Mouse (Mus musculus) gastrocnemius, postnatal 25 days (tissue): ENCODE measurements around the gene Gm11562. TPM values are rescaled to one million over a fixed set of nuclear protein-coding genes. Genes with fewer than 3 reads are reported as not detected.
"Not testable (repeated sequence)": the region's sequence is repeated elsewhere in the genome, so short reads cannot be mapped to it uniquely, and the experiment has no call there.

Source experiments
- DNase-seq: peaks from one replicate; pipeline ENCODE4 v3.0.0; 2022
- long read RNA-seq, 2 experiments: library from polyadenylated mRNA; stranded (forward); transcript quantifications; one replicate each; pipeline ENCODE4 v2.0.0; 2021
- total RNA-seq, 2 experiments: library from RNA; stranded (reverse); gene quantifications; 1 replicate in 1 of 2; 2 replicates in 1 of 2; pipeline ENCODE4 v1.2.3; 2021

Gene Gm11562
- total RNA-seq, result not detected
- long read RNA-seq, experiment 1, result 0 reads
- long read RNA-seq, experiment 2, partial matches to known transcripts, result 0 of 1 reads
- long read RNA-seq, experiment 2, other reads (novel, unspliced or antisense), result 1 of 1 reads

DNA sequence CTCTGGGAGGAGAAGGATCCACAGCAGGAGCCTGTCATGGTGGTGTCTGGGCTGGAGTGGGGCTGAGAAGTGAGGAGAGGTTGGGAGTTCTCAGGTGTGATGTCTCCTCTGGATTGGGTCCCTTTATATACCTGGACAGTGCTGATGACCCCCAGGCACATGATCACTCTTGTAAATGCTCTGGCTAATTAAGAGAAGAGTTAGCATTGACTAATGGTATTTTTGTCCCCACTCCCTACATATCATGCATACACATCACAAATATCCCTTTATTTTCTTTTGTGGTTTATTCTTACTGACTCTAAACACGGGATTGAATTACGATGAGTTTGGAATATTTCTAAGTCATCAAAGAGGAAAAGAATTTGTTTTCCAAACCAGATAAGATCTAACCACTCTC is at the start of gene Gm11562:
Gene Gm11562, minus strand, starts transcription at position 101 of the 400 bp plus-strand sequence.
- no peak for DNase-seq

- DNase-seq, result no peak
These were observed 45.6 kb upstream of the Gm11562 start, which contains the start of gene Krtap4-6 for GRCm38 (mm10) chr11:99665860-99666259. Gene Krtap4-6, minus strand, starts transcription at chr11:99665960.

- no peak for DNase-seq
These were observed 42.6 kb upstream of the Gm11562 start for GRCm38 (mm10) chr11:99662802-99663201.

DNA sequence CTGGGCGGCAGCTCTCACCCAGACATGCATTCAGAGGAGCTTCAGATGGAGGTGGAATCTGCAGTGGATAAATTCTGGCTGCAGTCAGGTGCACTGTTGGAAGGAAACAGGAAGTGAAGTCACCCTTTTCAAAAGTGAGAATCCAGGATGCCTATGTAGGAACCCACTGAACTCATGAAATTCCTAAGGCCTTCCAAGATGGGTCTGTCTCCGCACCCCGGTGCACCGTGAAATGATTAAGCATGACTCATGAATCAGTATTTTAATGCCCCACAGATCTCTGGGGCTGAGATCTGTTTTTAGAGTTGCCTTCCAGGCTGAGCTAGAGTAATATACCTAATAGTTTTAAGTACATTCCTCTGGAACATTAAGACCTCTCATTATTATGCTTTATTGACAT is 39.0 kb upstream of the Gm11562 start:
- no peak for DNase-seq

DNA sequence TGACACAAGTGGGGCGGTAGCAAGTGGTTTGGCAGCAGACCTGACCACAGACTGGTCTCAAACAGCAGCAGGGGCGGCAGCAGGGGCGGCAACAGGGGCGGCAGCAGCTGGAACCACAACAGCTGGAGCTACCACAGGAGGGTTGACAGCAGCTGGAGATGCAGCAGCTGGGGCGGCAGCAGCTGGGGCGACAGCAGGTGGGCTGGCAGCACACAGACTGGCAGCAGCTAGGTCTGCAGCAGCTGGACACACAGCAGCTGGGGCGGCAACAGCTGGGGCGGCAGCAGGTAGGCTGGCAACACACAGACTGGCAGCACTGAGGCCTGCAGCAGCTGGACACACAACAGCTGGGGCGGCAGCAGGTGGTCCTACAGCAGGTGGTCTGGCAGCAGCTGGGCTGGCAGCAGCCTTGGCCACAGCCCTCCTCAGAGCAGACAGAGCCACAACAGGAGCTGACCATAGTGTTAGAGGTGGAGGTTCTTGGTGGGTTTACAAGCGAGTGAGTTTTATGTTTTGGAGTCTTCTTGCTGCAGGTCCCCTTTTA is 38.3 kb upstream of the Gm11562 start, which contains the start of gene Gm11563:
Gene Gm11563, minus strand, starts transcription at position 494 of the 544 bp plus-strand sequence.
- DNase-seq, result not testable (repeated sequence)

DNA sequence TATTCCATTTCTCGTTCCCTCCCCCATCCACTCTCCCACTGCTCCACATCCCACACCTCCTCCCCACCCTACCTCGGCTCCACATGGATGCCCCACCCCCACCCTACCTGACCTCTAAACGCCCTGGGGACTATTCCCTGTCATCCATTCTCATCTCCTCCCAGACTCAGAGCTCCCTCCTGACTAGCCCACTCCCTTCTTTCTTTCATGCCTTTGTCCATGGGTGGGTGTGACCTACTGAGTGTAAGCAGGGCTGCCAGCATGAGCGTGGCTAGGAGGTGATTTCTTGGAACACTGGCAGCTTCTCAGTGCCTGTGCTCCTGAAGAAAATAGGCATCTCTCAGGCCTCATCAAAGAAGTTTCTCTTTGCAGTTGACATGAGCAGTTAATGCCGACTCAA is 36.8 kb upstream of the Gm11562 start:
- DNase-seq, result no peak

DNA sequence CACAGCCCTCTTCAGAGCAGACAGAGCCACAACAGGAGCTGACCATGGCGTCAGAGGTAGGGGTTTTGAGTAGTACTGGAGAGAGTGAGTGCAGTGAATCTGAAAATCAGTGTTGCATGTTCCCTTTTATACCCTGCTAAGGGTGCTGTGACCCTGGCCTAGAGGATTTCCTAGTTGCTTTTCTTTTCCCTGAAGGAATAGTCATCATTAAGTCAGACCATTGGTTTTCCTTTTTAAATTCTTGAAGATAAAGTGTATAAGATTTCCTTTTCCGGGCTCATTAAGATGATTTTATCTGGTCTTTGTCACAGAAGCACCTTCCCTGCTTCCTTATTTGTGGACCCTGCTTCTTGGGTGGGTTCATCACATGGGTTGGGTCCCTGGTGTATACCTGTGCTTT is 29.9 kb upstream of the Gm11562 start, which contains the start of gene Gm11555:
Gene Gm11555, minus strand, starts transcription at position 101 of the 400 bp plus-strand sequence.
- no peak for DNase-seq

GRCm38 (mm10) chr11:99646444-99646843 is 26.2 kb upstream of the Gm11562 start:
- DNase-seq, result no peak

GRCm38 (mm10) chr11:99644351-99644750 is 24.1 kb upstream of the Gm11562 start:
- DNase-seq, result no peak

DNA sequence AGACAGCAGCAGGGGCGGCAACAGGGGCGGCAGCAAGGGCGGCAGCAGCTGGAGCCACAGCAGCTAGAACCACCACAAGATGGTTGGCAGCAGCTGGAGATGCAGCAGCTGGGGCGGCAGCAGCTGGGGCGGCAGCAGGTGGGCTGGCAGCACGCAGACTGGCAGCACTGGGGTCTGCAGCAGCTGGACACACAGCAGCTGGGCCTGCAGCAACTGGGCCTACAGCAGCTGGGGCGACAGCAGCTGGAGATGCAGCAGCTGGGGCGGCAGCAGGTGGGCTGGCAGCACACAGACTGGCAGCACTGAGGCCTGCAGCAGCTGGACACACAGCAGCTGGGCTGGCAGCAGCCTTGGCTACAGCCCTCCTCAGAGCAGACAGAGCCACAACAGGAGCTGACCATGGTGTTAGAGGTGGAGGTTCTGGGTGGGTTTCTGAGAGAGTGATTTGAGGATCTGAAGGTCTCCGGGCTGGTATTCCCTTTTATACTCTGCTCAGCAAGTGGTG is 23.5 kb upstream of the Gm11562 start, which contains the start of gene Krtap4-7:
Gene Krtap4-7, minus strand, starts transcription at position 455 of the 505 bp plus-strand sequence.
- DNase-seq, result not testable (repeated sequence)

DNA sequence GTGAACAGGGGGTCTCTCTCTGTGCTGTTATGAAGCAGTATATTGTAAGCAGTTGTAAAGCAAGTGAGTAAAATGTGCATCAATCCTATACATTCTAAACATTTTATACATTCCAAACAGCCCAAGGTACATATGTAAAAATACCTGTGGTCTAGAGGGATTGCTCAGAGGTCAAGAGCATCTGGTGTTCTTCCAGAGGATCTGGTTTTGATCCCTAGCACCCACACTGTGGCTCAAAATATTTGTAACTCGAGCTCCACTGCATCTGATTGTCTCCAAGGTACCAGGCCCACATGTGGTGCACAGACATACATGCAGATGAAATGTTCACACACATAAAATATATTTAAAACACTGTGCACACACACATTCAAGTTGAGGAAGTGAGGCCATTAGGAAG is 20.7 kb upstream of the Gm11562 start:
- no peak for DNase-seq

DNA sequence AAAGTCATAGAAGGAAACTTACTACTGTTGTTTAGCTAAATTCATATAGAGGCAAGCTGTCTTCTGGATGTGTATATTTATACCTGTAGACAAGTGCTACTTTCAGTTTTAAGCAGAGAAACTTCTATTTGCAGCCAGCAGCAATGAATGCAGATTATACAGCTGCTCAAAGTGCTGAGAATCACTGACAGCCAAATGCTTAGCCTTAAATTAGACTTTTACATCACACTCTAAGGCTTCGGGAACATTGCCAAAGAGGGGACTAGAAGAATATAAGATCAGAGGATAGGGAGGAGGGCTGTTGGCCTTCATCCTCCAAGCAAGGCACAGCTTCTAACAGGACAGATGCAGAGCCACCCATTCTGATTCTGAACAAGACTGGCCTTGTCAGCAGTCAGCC is 16.9 kb upstream of the Gm11562 start:
- DNase-seq, result no peak

- DNase-seq, result no peak
These were observed 14.5 kb upstream of the Gm11562 start, which contains the start of gene Krtap4-2 for GRCm38 (mm10) chr11:99634653-99635134. Gene Krtap4-2, minus strand, starts transcription at chr11:99635084.

DNA sequence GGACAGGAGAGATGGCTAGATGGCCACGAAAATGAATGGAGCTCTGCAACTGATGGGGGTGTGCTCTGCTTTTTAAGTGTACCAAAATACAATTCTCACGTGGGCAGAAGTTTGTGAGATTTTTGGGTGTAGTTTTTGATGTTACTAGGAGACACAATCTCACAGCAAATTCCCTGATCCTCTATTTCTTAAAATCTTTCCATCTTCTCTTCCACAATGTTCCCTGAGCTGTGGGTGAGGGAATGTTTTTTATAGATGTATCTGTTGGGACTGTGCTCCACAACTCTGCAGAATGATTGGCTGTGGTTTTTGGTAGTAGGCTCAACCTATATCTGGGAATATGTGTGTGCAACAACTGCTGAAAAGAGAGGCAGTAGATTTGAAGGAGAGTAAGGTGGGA is 13.1 kb upstream of the Gm11562 start:
- DNase-seq, result no peak

GRCm38 (mm10) chr11:99630890-99631289 is 10.7 kb upstream of the Gm11562 start:
- DNase-seq, result no peak

GRCm38 (mm10) chr11:99628138-99628537 is 7.9 kb upstream of the Gm11562 start, which contains the start of gene Krtap4-1:
Gene Krtap4-1, minus strand, starts transcription at chr11:99628238.
- DNase-seq, result no peak

DNA sequence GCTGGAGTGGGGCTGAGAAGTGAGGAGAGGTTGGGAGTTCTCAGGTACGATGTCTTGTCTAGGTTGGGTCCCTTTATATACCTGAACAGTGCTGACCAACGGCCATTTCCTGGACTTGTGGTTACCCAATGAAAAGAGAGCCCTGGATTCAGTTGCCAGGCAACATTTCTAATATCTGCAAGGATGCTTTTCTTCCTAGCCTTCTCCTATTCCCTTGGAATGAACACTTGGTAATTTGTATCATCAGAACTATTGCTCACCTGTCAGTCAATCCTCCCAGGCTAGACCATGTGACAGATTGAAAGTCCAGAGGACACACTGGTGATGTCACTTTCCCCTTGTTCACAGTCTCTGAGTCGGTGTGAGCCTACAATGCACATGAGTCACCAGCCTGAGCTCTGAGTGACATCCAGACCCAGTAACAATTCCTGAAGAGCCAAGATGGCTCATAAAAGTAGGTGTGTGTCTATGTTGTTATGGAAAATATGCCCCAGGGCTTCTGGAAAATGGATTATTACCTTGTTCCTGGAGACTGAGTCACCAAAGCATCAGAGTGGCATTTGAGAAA is 5.4 kb downstream of the Gm11562 start, which contains the start of gene Krtap2-4:
Gene Krtap2-4, minus strand, starts transcription at position 51 of the 568 bp plus-strand sequence.
- DNase-seq, result no peak

GRCm38 (mm10) chr11:99610089-99610488 is 10.1 kb downstream of the Gm11562 start, which contains the start of gene Gm11937:
Gene Gm11937, minus strand, starts transcription at chr11:99610189.
- DNase-seq, result not testable (repeated sequence)

- DNase-seq, result no peak
These were observed 11.1 kb downstream of the Gm11562 start for GRCm38 (mm10) chr11:99609126-99609525.

GRCm38 (mm10) chr11:99603208-99603607 is 17.0 kb downstream of the Gm11562 start, which contains the start of gene Gm11938:
Gene Gm11938, minus strand, starts transcription at chr11:99603308.
- not testable (repeated sequence) for DNase-seq

DNA sequence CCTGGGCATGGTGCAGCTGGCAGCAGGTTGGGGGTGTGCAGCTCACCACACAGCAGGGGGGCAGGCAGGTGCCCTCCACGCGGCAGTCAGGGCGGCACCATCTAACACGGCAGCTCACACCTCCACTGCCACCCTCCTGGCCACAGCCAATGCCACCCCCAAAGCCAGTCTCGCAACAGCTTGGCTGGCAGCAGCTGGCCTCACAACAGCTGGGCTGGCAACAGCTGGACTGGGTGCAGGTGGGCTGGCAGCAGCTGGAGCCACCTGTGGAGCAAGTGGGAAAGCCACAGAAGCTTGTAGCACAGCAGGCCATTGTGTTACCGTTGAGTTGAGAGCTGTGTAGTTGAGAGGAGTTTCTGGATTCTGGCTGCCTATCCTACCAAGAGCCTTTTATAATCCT is 22.5 kb downstream of the Gm11562 start, which contains the start of gene Krtap9-3:
Gene Krtap9-3, minus strand, starts transcription at position 364 of the 400 bp plus-strand sequence.
- not testable (repeated sequence) for DNase-seq

- DNase-seq, result no peak
These were observed 29.3 kb downstream of the Gm11562 start, which contains the start of gene Krtap1-3 for GRCm38 (mm10) chr11:99590981-99591380. Gene Krtap1-3, minus strand, starts transcription at chr11:99591339.

DNA sequence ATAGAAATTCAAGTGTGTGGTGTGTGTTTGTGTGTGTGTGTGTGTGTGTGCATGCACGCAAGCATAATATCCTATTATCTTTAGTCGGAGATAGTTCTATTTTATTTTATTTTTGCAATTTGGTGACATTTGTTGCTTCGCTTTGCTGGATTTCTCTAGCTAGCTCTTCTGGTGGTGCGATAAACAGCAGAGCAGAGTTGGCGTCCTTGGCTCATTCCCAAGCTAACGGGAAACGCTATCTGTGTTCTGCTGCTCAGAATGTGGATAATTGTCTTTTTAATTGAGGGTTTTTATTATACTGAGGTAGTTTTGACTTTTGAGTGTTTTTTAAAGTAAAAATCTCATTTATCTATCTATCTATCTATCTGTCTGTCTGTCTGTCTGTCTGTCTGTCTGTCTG is 35.1 kb downstream of the Gm11562 start:
- no peak for DNase-seq
